Mouse (Mus musculus) liver, embryonic 12.5 days (tissue): ENCODE data around the gene Fancf. TPM values are rescaled to one million over a fixed set of nuclear protein-coding genes. Genes with fewer than 3 reads are reported as not detected.

Experiments used
- ATAC-seq: fragments of 200-750 bp; cut with Nextera tagmentation; 2 replicates; pipeline ENCODE4 v1.8.0; 2017; ENCODE audit warnings: moderate number of reproducible peaks, mild to moderate bottlenecking, moderate library complexity
- H3K27ac ChIP-seq: fragments of 300-500 bp; sonication (generic); 2 replicates; pipeline ENCODE4 v1.5.1; 2016; ENCODE audit warnings: mild to moderate bottlenecking
- H3K27me3 ChIP-seq: fragments of 300-500 bp; sonication (generic); replicated peaks from 2 replicates; pipeline ENCODE4 v1.6.1; 2016; ENCODE audit warnings: mild to moderate bottlenecking, moderate library complexity
- H3K36me3 ChIP-seq: fragments of 300-500 bp; sonication (generic); 2 replicates; pipeline ENCODE4 v1.6.1; 2016; ENCODE audit warnings: mild to moderate bottlenecking, moderate library complexity
- H3K4me1 ChIP-seq: fragments of 300-500 bp; sonication (generic); 2 replicates; pipeline ENCODE4 v1.6.1; 2016
- H3K4me2 ChIP-seq: fragments of 300-500 bp; sonication (generic); 2 replicates; pipeline ENCODE4 v1.6.1; 2016; ENCODE audit warnings: mild to moderate bottlenecking, moderate library complexity
- H3K4me3 ChIP-seq: fragments of 300-500 bp; sonication (generic); 2 replicates; pipeline ENCODE4 v1.5.1; 2016; ENCODE audit warnings: mild to moderate bottlenecking, moderate library complexity
- H3K9ac ChIP-seq: fragments of 300-500 bp; sonication (generic); 2 replicates; pipeline ENCODE4 v1.6.1; 2016; ENCODE audit warnings: mild to moderate bottlenecking, moderate library complexity
- H3K9me3 ChIP-seq: fragments of 300-500 bp; sonication (generic); replicated peaks from 2 replicates; pipeline ENCODE4 v1.6.1; 2016; ENCODE audit warnings: mild to moderate bottlenecking, moderate library complexity
- WGBS: fragments of 180-500 bp; shearing (Covaris S2); methylation state at CpG from one replicate; pipeline ENCODE4 v1.1.7; 2016; ENCODE audit not compliant: insufficient replicate concordance; 5-methylcytosine and 5-hydroxymethylcytosine counted together
- polyA plus RNA-seq: library from polyadenylated mRNA; unstranded; fragments of >200 nt; fragmentation: Nextera tagmentation; extraction: Ambion mirVana; gene quantifications from 2 replicates; pipeline ENCODE4 v1.2.1, GENCODE M21; 2016

The Fancf gene
- polyA plus RNA-seq, result 14.6 and 15.2 TPM in 2 replicates

- no peaks in the 10 kb centered on the region for H3K27me3 ChIP-seq
- peak; percentile 97 for ATAC-seq
Observed at GRCm38 (mm10) chr7:51862097-51862492, at the start of gene Fancf. TSS of gene Fancf (minus strand) at chr7:51862267.

GRCm38 (mm10) chr7:51899066-51899465 lies 37.0 kb upstream of the Fancf start:
- Histone ChIP-seq H3K27me3 (no peaks in the 10 kb centered on the region), H3K36me3 (no peaks in the 10 kb centered on the region), H3K4me2 (no peak overlapping the region), H3K4me1 (no peaks in the 10 kb centered on the region), H3K4me3 (no peak overlapping the region), H3K9ac (no peak overlapping the region), H3K9me3 (no peaks in the 10 kb centered on the region), H3K27ac (no peak overlapping the region)
- no peak for ATAC-seq
- 74% methylated on average over 6 of the region's 6 CpGs for WGBS

More at GRCm38 (mm10) chr7:51862097-51862492, at the start of gene Fancf:
- peak within 1 kb of the TSS; percentile 92 for H3K4me2 ChIP-seq
- peak within 1 kb of the TSS; percentile 93 for H3K27ac ChIP-seq
- H3K36me3 ChIP-seq, result peaks cover 35% of the 10 kb centered on the region
- 1% methylated on average over 38 of the region's 43 CpGs for WGBS
- H3K9me3 ChIP-seq, result no peaks in the 10 kb centered on the region
- peaks cover 45% of the 10 kb centered on the region for H3K4me1 ChIP-seq
- peak within 1 kb of the TSS; percentile 85 for H3K9ac ChIP-seq
- peak within 1 kb of the TSS; percentile 84 for H3K4me3 ChIP-seq

GRCm38 (mm10) chr7:51894939-51895338 lies 32.9 kb upstream of the Fancf start:
- H3K4me3 ChIP-seq, result no peak overlapping the region
- H3K27me3 ChIP-seq, result no peaks in the 10 kb centered on the region
- H3K4me2 ChIP-seq, result no peak overlapping the region
- 55% methylated on average over 2 of the region's 2 CpGs for WGBS
- H3K36me3 ChIP-seq, result no peaks in the 10 kb centered on the region
- no peak overlapping the region for H3K9ac ChIP-seq
- H3K27ac ChIP-seq, result no peak overlapping the region
- ATAC-seq, result no peak
- no peaks in the 10 kb centered on the region for H3K9me3 ChIP-seq
- H3K4me1 ChIP-seq, result no peaks in the 10 kb centered on the region

GRCm38 (mm10) chr7:51894133-51894801 lies 32.2 kb upstream of the Fancf start:
- Histone ChIP-seq H3K4me2 (no peak overlapping the region), H3K36me3 (no peaks in the 10 kb centered on the region), H3K9me3 (no peaks in the 10 kb centered on the region), H3K9ac (no peak overlapping the region), H3K4me3 (no peak overlapping the region), H3K27ac (no peak overlapping the region), H3K27me3 (no peaks in the 10 kb centered on the region), H3K4me1 (no peaks in the 10 kb centered on the region)
- no peak for ATAC-seq
- WGBS, result 64% methylated on average over 4 of the region's 4 CpGs

- no peaks in the 10 kb centered on the region for H3K27me3 ChIP-seq
- no peak for ATAC-seq
- H3K36me3 ChIP-seq, result no peaks in the 10 kb centered on the region
- H3K4me3 ChIP-seq, result no peak overlapping the region
- H3K9ac ChIP-seq, result no peak overlapping the region
- 70% methylated on average over 4 of the region's 4 CpGs for WGBS
- no peaks in the 10 kb centered on the region for H3K9me3 ChIP-seq
- no peak overlapping the region for H3K27ac ChIP-seq
- H3K4me1 ChIP-seq, result no peaks in the 10 kb centered on the region
- H3K4me2 ChIP-seq, result no peak overlapping the region
Observed at GRCm38 (mm10) chr7:51893008-51893407, 30.9 kb upstream of the Fancf start.

GRCm38 (mm10) chr7:51892224-51892965 lies 30.3 kb upstream of the Fancf start:
- ATAC-seq, result no peak
- no peaks in the 10 kb centered on the region for H3K9me3 ChIP-seq
- H3K4me1 ChIP-seq, result no peaks in the 10 kb centered on the region
- no peaks in the 10 kb centered on the region for H3K27me3 ChIP-seq
- H3K4me3 ChIP-seq, result no peak overlapping the region
- H3K36me3 ChIP-seq, result no peaks in the 10 kb centered on the region
- H3K9ac ChIP-seq, result no peak overlapping the region
- H3K27ac ChIP-seq, result no peak overlapping the region
- 86% methylated on average over 1 of the region's 1 CpGs for WGBS
- no peak overlapping the region for H3K4me2 ChIP-seq

- ATAC-seq, result no peak
- Histone ChIP-seq H3K9me3 (no peaks in the 10 kb centered on the region), H3K4me1 (no peaks in the 10 kb centered on the region), H3K27ac (no peak overlapping the region), H3K36me3 (no peaks in the 10 kb centered on the region), H3K9ac (no peak overlapping the region), H3K4me3 (no peak overlapping the region), H3K27me3 (no peaks in the 10 kb centered on the region), H3K4me2 (no peak overlapping the region)
- 72% methylated on average over 7 of the region's 7 CpGs for WGBS
Observed at GRCm38 (mm10) chr7:51889601-51890000, 27.5 kb upstream of the Fancf start.

GRCm38 (mm10) chr7:51887678-51888567 lies 25.9 kb upstream of the Fancf start:
- Histone ChIP-seq H3K4me2 (no peak overlapping the region), H3K9me3 (no peaks in the 10 kb centered on the region), H3K27ac (no peak overlapping the region), H3K4me1 (no peaks in the 10 kb centered on the region), H3K36me3 (no peaks in the 10 kb centered on the region), H3K4me3 (no peak overlapping the region), H3K27me3 (no peaks in the 10 kb centered on the region), H3K9ac (no peak overlapping the region)
- 65% methylated on average over 11 of the region's 11 CpGs for WGBS
- ATAC-seq, result no peak

- Histone ChIP-seq H3K4me1 (no peaks in the 10 kb centered on the region), H3K36me3 (no peaks in the 10 kb centered on the region), H3K9ac (no peak overlapping the region), H3K9me3 (no peaks in the 10 kb centered on the region), H3K27me3 (no peaks in the 10 kb centered on the region), H3K4me3 (no peak overlapping the region), H3K4me2 (no peak overlapping the region), H3K27ac (no peak overlapping the region)
- no peak for ATAC-seq
- 64% methylated on average over 3 of the region's 3 CpGs for WGBS
Observed at GRCm38 (mm10) chr7:51885345-51885744, 23.3 kb upstream of the Fancf start.

- ATAC-seq, result no peak
- 69% methylated on average over 4 of the region's 4 CpGs for WGBS
- no peak overlapping the region for H3K9ac ChIP-seq
- no peak overlapping the region for H3K4me2 ChIP-seq
- no peaks in the 10 kb centered on the region for H3K9me3 ChIP-seq
- no peak overlapping the region for H3K4me3 ChIP-seq
- no peak overlapping the region for H3K27ac ChIP-seq
- no peaks in the 10 kb centered on the region for H3K36me3 ChIP-seq
- peaks cover 9% of the 10 kb centered on the region; the same call in 1 of the 2 replicates for H3K4me1 ChIP-seq
- 0 out of 2 replicates have a peak, but pooled peaks cover 5% of the 10 kb centered on the region for H3K27me3 ChIP-seq
Observed at GRCm38 (mm10) chr7:51880121-51880520, 18.1 kb upstream of the Fancf start.

GRCm38 (mm10) chr7:51879136-51879723 lies 17.2 kb upstream of the Fancf start:
- Histone ChIP-seq H3K4me3 (peak overlapping the region; percentile 46), H3K9ac (peak overlapping the region; percentile 46), H3K27me3 (0 out of 2 replicates have a peak, but pooled peaks cover 5% of the 10 kb centered on the region), H3K36me3 (no peaks in the 10 kb centered on the region), H3K27ac (peak overlapping the region; percentile 37; the same call in 1 of the 2 replicates), H3K4me2 (peak overlapping the region; percentile 72), H3K4me1 (peaks cover 9% of the 10 kb centered on the region; the same call in 1 of the 2 replicates), H3K9me3 (no peaks in the 10 kb centered on the region)
- ATAC-seq, result peak; percentile 64
- WGBS, result 1% methylated on average over 17 of the region's 17 CpGs
